Mouse (Mus musculus): ENCODE measurements around the gene Btbd6.

Btbd6 gene

GRCm38 (mm10) chr12:112955800-112956199 is 20.5 kb upstream of the Btbd6 start:
- peak; percentile 85 for DNase-seq

GRCm38 (mm10) chr12:112958303-112958702 is 18.0 kb upstream of the Btbd6 start:
- peak; percentile 47 for DNase-seq

GRCm38 (mm10) chr12:112959421-112959820 is 16.9 kb upstream of the Btbd6 start:
- DNase-seq: no peak

- no peak for DNase-seq
Measured at GRCm38 (mm10) chr12:112961428-112961827, 14.9 kb upstream of the Btbd6 start.

GRCm38 (mm10) chr12:112961872-112962271 is 14.4 kb upstream of the Btbd6 start:
- DNase-seq: no peak

- no peak for DNase-seq
Measured at GRCm38 (mm10) chr12:112965783-112966182, 10.5 kb upstream of the Btbd6 start.

GRCm38 (mm10) chr12:112968943-112969342 is 7.3 kb upstream of the Btbd6 start:
- no peak for DNase-seq

- DNase-seq: no peak
Measured at GRCm38 (mm10) chr12:112969616-112970015, 6.7 kb upstream of the Btbd6 start.

- no peak for DNase-seq
Measured at GRCm38 (mm10) chr12:112974736-112975135, 1.5 kb upstream of the Btbd6 start.

- DNase-seq: no peak
Measured at GRCm38 (mm10) chr12:112977156-112977555, 874 bp downstream of the Btbd6 start.

- DNase-seq: no peak
Measured at GRCm38 (mm10) chr12:112982031-112982430, 5.7 kb downstream of the Btbd6 start.

GRCm38 (mm10) chr12:112985346-112985745 is 9.1 kb downstream of the Btbd6 start:
- DNase-seq: no peak

- DNase-seq: peak; percentile 30
Measured at GRCm38 (mm10) chr12:112987877-112988276, 11.6 kb downstream of the Btbd6 start.

GRCm38 (mm10) chr12:112990706-112991405 is 14.6 kb downstream of the Btbd6 start:
- no peak for DNase-seq

- no peak for DNase-seq
Measured at GRCm38 (mm10) chr12:112991444-112991843, 15.2 kb downstream of the Btbd6 start.

- DNase-seq: no peak
Measured at GRCm38 (mm10) chr12:112994153-112994552, 17.9 kb downstream of the Btbd6 start.

- DNase-seq: peak; percentile 25
Measured at GRCm38 (mm10) chr12:112999569-113000293, 23.4 kb downstream of the Btbd6 start.

- peak; percentile 97 for DNase-seq
Measured at GRCm38 (mm10) chr12:113000294-113001132, 24.2 kb downstream of the Btbd6 start, which contains the start of gene Brf1. TSS of gene Brf1 (minus strand) at chr12:113000704.

- DNase-seq: no peak
Measured at GRCm38 (mm10) chr12:113001133-113001474, 24.8 kb downstream of the Btbd6 start.

- DNase-seq: no peak
Measured at GRCm38 (mm10) chr12:113002667-113003066, 26.4 kb downstream of the Btbd6 start.

- DNase-seq: no peak
Measured at GRCm38 (mm10) chr12:113004011-113004410, 27.7 kb downstream of the Btbd6 start.

- peak; percentile 81 for DNase-seq
Measured at GRCm38 (mm10) chr12:113004993-113005392, 28.7 kb downstream of the Btbd6 start.

GRCm38 (mm10) chr12:113011702-113012360 is 35.5 kb downstream of the Btbd6 start:
- peak; percentile 35 for DNase-seq

All from kidney, adult 18-20 months (tissue).